Mouse (Mus musculus) myocyte (in vitro differentiated cells): ENCODE results near the gene Slco3a1. TPM values are rescaled to one million over a fixed set of nuclear protein-coding genes. Genes with fewer than 3 reads are reported as not detected.
A peak's percentile ranks its signal among the peaks of the same experiment; 100 is the strongest.

Experiments
- H3K27me3 ChIP-seq: one replicate; pipeline ENCODE4 v1.6.1; 2011; ENCODE audit not compliant: control insufficient read depth, insufficient read depth, insufficient read length
- H3K36me3 ChIP-seq: one replicate; pipeline ENCODE4 v1.6.1; 2011; ENCODE audit not compliant: control insufficient read depth, insufficient read depth
- H3K4me2 ChIP-seq: one replicate; pipeline ENCODE4 v1.6.1; 2011; ENCODE audit warnings: low read depth, control low read depth
- H3K4me3 ChIP-seq: one replicate; pipeline ENCODE4 v1.5.1; 2011; ENCODE audit warnings: mild to moderate bottlenecking, control low read depth, moderate library complexity
- H3K79me2 ChIP-seq: one replicate; pipeline ENCODE4 v1.6.1; 2011; ENCODE audit not compliant: control insufficient read depth, insufficient read depth
- H3ac ChIP-seq: one replicate; pipeline ENCODE4 v1.6.1; 2011; ENCODE audit not compliant: control insufficient read depth, insufficient read length
- CEBPB ChIP-seq: IDR thresholded peaks from 2 replicates; pipeline ENCODE4 v1.6.1; 2011; ENCODE audit warnings: mild to moderate bottlenecking, moderate library complexity; ENCODE audit not compliant: poor library complexity, insufficient read depth, severe bottlenecking
- E2F4 ChIP-seq: IDR thresholded peaks from one replicate; pipeline ENCODE4 v1.6.1; 2011; ENCODE audit warnings: mild to moderate bottlenecking, control low read depth, moderate library complexity; ENCODE audit not compliant: insufficient read depth
- MAX ChIP-seq: IDR thresholded peaks from one replicate; pipeline ENCODE4 v1.6.1; 2011; ENCODE audit warnings: low read depth, mild to moderate bottlenecking, control low read depth
- MYOD1 ChIP-seq, 3 experiments: IDR thresholded peaks; one replicate each; pipeline ENCODE4 v1.6.1; 2011; ENCODE audit warnings: control low read depth in 2 of 3, low read depth in 2 of 3, mild to moderate bottlenecking in 2 of 3, moderate library complexity in 1 of 3; ENCODE audit not compliant: insufficient read length in 2 of 3, control insufficient read depth in 1 of 3
- MYOG ChIP-seq, 3 experiments: IDR thresholded peaks; one replicate each; pipeline ENCODE4 v1.6.1; 2011; ENCODE audit warnings: control low read depth in 2 of 3, low read depth in 2 of 3, mild to moderate bottlenecking in 2 of 3; ENCODE audit not compliant: insufficient read length in 2 of 3, control insufficient read depth in 1 of 3, insufficient read depth in 1 of 3
- POLR2A ChIP-seq: IDR thresholded peaks from one replicate; pipeline ENCODE4 v1.6.1; 2011; ENCODE audit warnings: low read depth, mild to moderate bottlenecking, control low read depth, moderate library complexity; ENCODE audit not compliant: insufficient read length
- POLR2AphosphoS2 ChIP-seq: IDR thresholded peaks from one replicate; pipeline ENCODE4 v1.6.1; 2011; ENCODE audit warnings: low read depth, control low read depth; ENCODE audit not compliant: insufficient read length
- REST ChIP-seq: IDR thresholded peaks from one replicate; pipeline ENCODE4 v1.6.1; 2011; ENCODE audit warnings: mild to moderate bottlenecking, control low read depth, moderate library complexity; ENCODE audit not compliant: insufficient read depth, insufficient read length
- SRF ChIP-seq: IDR thresholded peaks from one replicate; pipeline ENCODE4 v1.6.1; 2011; ENCODE audit warnings: low read depth; ENCODE audit not compliant: control insufficient read depth, insufficient read length
- TCF12 ChIP-seq: IDR thresholded peaks from one replicate; pipeline ENCODE4 v1.6.1; 2011; ENCODE audit warnings: mild to moderate bottlenecking, control low read depth; ENCODE audit not compliant: poor library complexity, insufficient read depth, severe bottlenecking
- TCF3 ChIP-seq: IDR thresholded peaks from one replicate; pipeline ENCODE4 v1.6.1; 2011; ENCODE audit warnings: low read depth, control low read depth; ENCODE audit not compliant: insufficient read length
- USF1 ChIP-seq: IDR thresholded peaks from one replicate; pipeline ENCODE4 v1.6.1; 2011; ENCODE audit warnings: low read depth, mild to moderate bottlenecking, control low read depth, moderate library complexity
- polyA plus RNA-seq: library from polyadenylated mRNA; unstranded; fragments of >200 nt; fragmentation: generic; extraction: Trizol; gene quantifications from one replicate; pipeline ENCODE4 v1.2.1, GENCODE M21; 2012; ENCODE audit warnings: missing spikeins

Slco3a1 gene
- polyA plus RNA-seq, 1 experiment: 50.7 TPM

GRCm38 (mm10) chr7:74376397-74377044, 178.1 kb downstream of the Slco3a1 start:
- TF ChIP-seq MYOG (IDR thresholded peaks at IDR 0.05; ENCODE audit: control insufficient read depth in 1 of 3, insufficient read depth in 1 of 3, insufficient read length in 2 of 3, low read depth in 2 of 3): peak in 2 of 3 experiments; percentile 36 to 81
- peak; percentile 77 for TF ChIP-seq USF1
- no peak for TF ChIP-seq REST
- TF ChIP-seq POLR2A: no peak
- TF ChIP-seq E2F4: no peak
- TF ChIP-seq TCF3: no peak
- no peak for TF ChIP-seq TCF12
- no peak for TF ChIP-seq SRF
- TF ChIP-seq MYOD1 (IDR thresholded peaks at IDR 0.05; ENCODE audit: control insufficient read depth in 1 of 3, insufficient read length in 2 of 3, low read depth in 2 of 3): peak in 2 of 3 experiments; percentile 76 to 81
- no peak for TF ChIP-seq MAX
- no peak for TF ChIP-seq CEBPB
- TF ChIP-seq POLR2AphosphoS2: no peak

DNA sequence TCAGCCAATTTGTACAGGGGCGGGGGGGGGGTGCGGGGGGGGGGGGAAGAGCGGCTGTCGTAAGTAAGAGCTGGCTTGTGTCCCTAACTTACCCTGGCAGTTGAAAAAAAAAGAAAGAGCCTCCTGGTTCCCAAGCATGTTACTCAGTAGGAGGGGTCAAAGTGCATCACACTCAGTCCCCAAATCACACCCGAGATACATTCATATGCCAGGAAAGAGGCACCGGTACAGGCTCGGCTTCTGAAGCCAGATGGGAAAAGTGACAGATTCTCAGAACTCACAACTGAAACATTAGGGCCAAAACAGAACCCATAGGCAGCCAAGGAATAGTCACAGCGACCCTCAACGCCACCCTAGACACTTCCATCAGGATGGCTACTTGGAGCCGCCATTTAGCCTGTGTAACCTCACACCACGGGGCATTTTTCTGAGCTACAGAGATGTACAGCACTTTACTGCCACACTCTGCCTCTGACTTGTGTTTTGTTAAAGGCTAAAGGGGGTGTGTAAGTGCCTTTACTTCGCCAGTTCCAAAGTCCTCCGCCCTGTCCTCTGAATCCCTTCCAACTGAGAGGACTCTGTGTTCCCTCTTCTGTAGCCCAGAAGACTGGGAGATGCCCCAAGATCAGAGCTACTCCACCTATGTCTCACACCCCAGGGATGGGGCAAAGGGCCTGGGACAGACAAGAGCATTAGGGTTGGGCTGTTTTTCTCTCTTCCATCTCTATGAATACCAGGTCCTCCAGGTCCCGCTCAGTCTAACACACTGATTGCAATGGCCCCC, 179.2 kb downstream of the Slco3a1 start:
- Histone ChIP-seq H3K4me3 (no peak overlapping the region), H3K79me2 (no peaks in the 10 kb centered on the region), H3K27me3 (no peaks in the 10 kb centered on the region), H3K36me3 (no peaks in the 10 kb centered on the region), H3ac (no peak overlapping the region), H3K4me2 (peak overlapping the region; percentile 87)
- TF ChIP-seq REST (no peak), TCF3 (no peak), E2F4 (no peak), MYOG (IDR thresholded peaks at IDR 0.05; ENCODE audit: control insufficient read depth in 1 of 3, insufficient read depth in 1 of 3, insufficient read length in 2 of 3, low read depth in 2 of 3) (no peak), POLR2AphosphoS2 (no peak), USF1 (no peak), POLR2A (no peak), SRF (no peak), CEBPB (no peak), MAX (no peak), TCF12 (no peak), MYOD1 (IDR thresholded peaks at IDR 0.05; ENCODE audit: control insufficient read depth in 1 of 3, insufficient read length in 2 of 3, low read depth in 2 of 3) (no peak)

More at GRCm38 (mm10) chr7:74376397-74377044, 178.1 kb downstream of the Slco3a1 start:
- no peaks in the 10 kb centered on the region for H3K36me3 ChIP-seq
- H3ac ChIP-seq: no peak overlapping the region
- H3K4me3 ChIP-seq: no peak overlapping the region
- H3K79me2 ChIP-seq: peaks cover 9% of the 10 kb centered on the region
- H3K4me2 ChIP-seq: peak overlapping the region; percentile 87
- no peaks in the 10 kb centered on the region for H3K27me3 ChIP-seq

- Histone ChIP-seq H3K79me2 (peaks cover 5% of the 10 kb centered on the region), H3K27me3 (no peaks in the 10 kb centered on the region), H3K4me3 (no peak overlapping the region), H3ac (no peak overlapping the region), H3K4me2 (no peak overlapping the region), H3K36me3 (no peaks in the 10 kb centered on the region)
- TF ChIP-seq TCF12: no peak
- no peak for TF ChIP-seq POLR2AphosphoS2
- TF ChIP-seq REST: no peak
- TF ChIP-seq E2F4: no peak
- no peak for TF ChIP-seq CEBPB
- TF ChIP-seq MYOG (IDR thresholded peaks at IDR 0.05; ENCODE audit: control insufficient read depth in 1 of 3, insufficient read depth in 1 of 3, insufficient read length in 2 of 3, low read depth in 2 of 3): no peak
- TF ChIP-seq SRF: no peak
- no peak for TF ChIP-seq POLR2A
- TF ChIP-seq MYOD1 (IDR thresholded peaks at IDR 0.05; ENCODE audit: control insufficient read depth in 1 of 3, insufficient read length in 2 of 3, low read depth in 2 of 3): no peak
- no peak for TF ChIP-seq TCF3
- no peak for TF ChIP-seq MAX
- no peak for TF ChIP-seq USF1
These were observed 181.5 kb downstream of the Slco3a1 start for GRCm38 (mm10) chr7:74373056-74373455.

GRCm38 (mm10) chr7:74372141-74372582, 182.4 kb downstream of the Slco3a1 start:
- Histone ChIP-seq H3K4me2 (no peak overlapping the region), H3K79me2 (peaks cover 9% of the 10 kb centered on the region), H3K4me3 (no peak overlapping the region), H3ac (no peak overlapping the region), H3K36me3 (no peaks in the 10 kb centered on the region), H3K27me3 (no peaks in the 10 kb centered on the region)
- TF ChIP-seq MYOG (IDR thresholded peaks at IDR 0.05; ENCODE audit: control insufficient read depth in 1 of 3, insufficient read depth in 1 of 3, insufficient read length in 2 of 3, low read depth in 2 of 3): peak in 1 of 3 experiments; percentile 22
- no peak for TF ChIP-seq POLR2A
- no peak for TF ChIP-seq TCF3
- TF ChIP-seq MYOD1 (IDR thresholded peaks at IDR 0.05; ENCODE audit: control insufficient read depth in 1 of 3, insufficient read length in 2 of 3, low read depth in 2 of 3): peak in 1 of 3 experiments; percentile 79
- TF ChIP-seq MAX: no peak
- no peak for TF ChIP-seq REST
- no peak for TF ChIP-seq USF1
- no peak for TF ChIP-seq POLR2AphosphoS2
